Mouse (Mus musculus) ES-Bruce4 (cell line): ENCODE measurements at regions not wholly inside any gene's neighbourhood (a gene's known extent, or its start where the extent isn't known, plus 50 kb on each side); places are given as distances from the start of the nearest gene placed in this dataset.

Experiments used
- CTCF ChIP-seq: IDR thresholded peaks from one replicate; pipeline ENCODE4 v1.8.1; 2011; ENCODE audit warnings: low read depth, low read length
- EP300 ChIP-seq: IDR thresholded peaks from 2 replicates; pipeline ENCODE4 v1.6.1; 2011; ENCODE audit warnings: low read depth, low read length; ENCODE audit not compliant: insufficient read depth

GRCm38 (mm10) chr2:30718329-30718675 lies 85.2 kb downstream of the 1700001O22Rik start:
- TF ChIP-seq EP300: 0 out of 2 replicates have a peak, but pooled peaks have one; percentile 22
- TF ChIP-seq CTCF: no peak
